Mouse (Mus musculus) embryonic facial prominence, embryonic 15.5 days (tissue): ENCODE results near the gene Spata13. TPM values are rescaled to one million over a fixed set of nuclear protein-coding genes. Genes with fewer than 3 reads are reported as not detected.

ENCODE experiments used
- ATAC-seq: fragments of 200-750 bp; cut with Nextera tagmentation; 2 replicates; pipeline ENCODE4 v1.8.0; 2017; ENCODE audit warnings: low read depth, moderate TSS enrichment; ENCODE audit not compliant: insufficient number of reproducible peaks, low FRiP score, low TSS enrichment
- H3K27ac ChIP-seq: fragments of 300-500 bp; sonication (generic); replicated peaks from 2 replicates; pipeline ENCODE4 v1.5.1; 2015; ENCODE audit warnings: mild to moderate bottlenecking, inconsistent platforms
- H3K27me3 ChIP-seq: fragments of 300-500 bp; sonication (generic); 2 replicates; pipeline ENCODE4 v1.6.1; 2015; ENCODE audit warnings: inconsistent platforms
- H3K36me3 ChIP-seq: fragments of 300-500 bp; sonication (generic); 2 replicates; pipeline ENCODE4 v1.6.1; 2015; ENCODE audit warnings: mild to moderate bottlenecking, inconsistent platforms
- H3K4me1 ChIP-seq: fragments of 300-500 bp; sonication (generic); 2 replicates; pipeline ENCODE4 v1.6.1; 2015; ENCODE audit warnings: inconsistent platforms
- H3K4me2 ChIP-seq: fragments of 300-500 bp; sonication (generic); replicated peaks from 2 replicates; pipeline ENCODE4 v1.6.1; 2015; ENCODE audit warnings: mild to moderate bottlenecking, inconsistent platforms
- H3K4me3 ChIP-seq: fragments of 300-500 bp; sonication (generic); replicated peaks from 2 replicates; pipeline ENCODE4 v1.5.1; 2015; ENCODE audit warnings: mild to moderate bottlenecking, inconsistent platforms
- H3K9ac ChIP-seq: fragments of 300-500 bp; sonication (generic); 2 replicates; pipeline ENCODE4 v1.6.1; 2015; ENCODE audit warnings: inconsistent platforms
- H3K9me3 ChIP-seq: fragments of 300-500 bp; sonication (generic); replicated peaks from 2 replicates; pipeline ENCODE4 v1.6.1; 2016; ENCODE audit warnings: inconsistent platforms
- WGBS: fragments of 180-500 bp; shearing (Covaris S2); methylation state at CpG from one replicate; pipeline ENCODE4 v1.1.7; 2015; 5-methylcytosine and 5-hydroxymethylcytosine counted together
- polyA plus RNA-seq: library from polyadenylated mRNA; unstranded; fragments of >200 nt; fragmentation: Nextera tagmentation; extraction: Ambion mirVana; gene quantifications from 2 replicates; pipeline ENCODE4 v1.2.1, GENCODE M21; 2015

Spata13 gene
- polyA plus RNA-seq, 1 experiment from 2014 or later = 16.1 TPM

- H3K27me3 ChIP-seq = no peaks in the 10 kb centered on the region
- ATAC-seq = no peak
- no peak overlapping the region for H3K27ac ChIP-seq
- H3K4me1 ChIP-seq = no peaks in the 10 kb centered on the region
- no peak overlapping the region for H3K4me3 ChIP-seq
- H3K9me3 ChIP-seq = no peaks in the 10 kb centered on the region
- H3K9ac ChIP-seq = no peak overlapping the region
- H3K36me3 ChIP-seq = no peaks in the 10 kb centered on the region
- 78% methylated on average over 10 of the region's 10 CpGs for WGBS
- H3K4me2 ChIP-seq = no peak overlapping the region
Observed at GRCm38 (mm10) chr14:60698980-60699379, 65.2 kb downstream of the Spata13 start.

- WGBS = 80% methylated on average over 10 of the region's 10 CpGs
- Histone ChIP-seq H3K4me3 (no peak overlapping the region), H3K4me2 (no peak overlapping the region), H3K9me3 (no peaks in the 10 kb centered on the region), H3K9ac (no peak overlapping the region), H3K36me3 (no peaks in the 10 kb centered on the region), H3K4me1 (peaks cover 13% of the 10 kb centered on the region), H3K27me3 (no peaks in the 10 kb centered on the region), H3K27ac (no peak overlapping the region)
- no peak for ATAC-seq
Observed at GRCm38 (mm10) chr14:60702377-60703140, 68.8 kb downstream of the Spata13 start.

GRCm38 (mm10) chr14:60704510-60704909 lies 70.7 kb downstream of the Spata13 start:
- no peaks in the 10 kb centered on the region for H3K9me3 ChIP-seq
- H3K4me1 ChIP-seq = peaks cover 24% of the 10 kb centered on the region
- 72% methylated on average over 6 of the region's 6 CpGs for WGBS
- H3K9ac ChIP-seq = no peak overlapping the region
- ATAC-seq = no peak
- peak overlapping the region; percentile 55 for H3K27ac ChIP-seq
- no peak overlapping the region for H3K4me2 ChIP-seq
- H3K4me3 ChIP-seq = no peak overlapping the region
- H3K36me3 ChIP-seq = no peaks in the 10 kb centered on the region
- H3K27me3 ChIP-seq = no peaks in the 10 kb centered on the region

GRCm38 (mm10) chr14:60704961-60705360 lies 71.2 kb downstream of the Spata13 start:
- no peak overlapping the region for H3K4me3 ChIP-seq
- no peaks in the 10 kb centered on the region for H3K27me3 ChIP-seq
- peak; percentile 65; the same call in 1 of the 2 replicates for ATAC-seq
- H3K27ac ChIP-seq = peak overlapping the region; percentile 55; the same call in 1 of the 2 replicates
- no peaks in the 10 kb centered on the region for H3K36me3 ChIP-seq
- peaks cover 24% of the 10 kb centered on the region for H3K4me1 ChIP-seq
- no peak overlapping the region for H3K9ac ChIP-seq
- no peak overlapping the region for H3K4me2 ChIP-seq
- H3K9me3 ChIP-seq = no peaks in the 10 kb centered on the region
- WGBS = 37% methylated on average over 3 of the region's 3 CpGs

GRCm38 (mm10) chr14:60709192-60709591 lies 75.4 kb downstream of the Spata13 start:
- H3K4me2 ChIP-seq = no peak overlapping the region
- WGBS = 41% methylated on average over 11 of the region's 11 CpGs
- peaks cover 24% of the 10 kb centered on the region for H3K4me1 ChIP-seq
- no peak overlapping the region for H3K4me3 ChIP-seq
- no peaks in the 10 kb centered on the region for H3K36me3 ChIP-seq
- H3K9me3 ChIP-seq = no peaks in the 10 kb centered on the region
- no peaks in the 10 kb centered on the region for H3K27me3 ChIP-seq
- no peak overlapping the region for H3K27ac ChIP-seq
- no peak overlapping the region for H3K9ac ChIP-seq
- ATAC-seq = no peak

GRCm38 (mm10) chr14:60709749-60710148 lies 75.9 kb downstream of the Spata13 start:
- no peak overlapping the region for H3K4me3 ChIP-seq
- 84% methylated on average over 8 of the region's 8 CpGs for WGBS
- H3K36me3 ChIP-seq = no peaks in the 10 kb centered on the region
- no peak overlapping the region for H3K9ac ChIP-seq
- no peak for ATAC-seq
- H3K4me2 ChIP-seq = no peak overlapping the region
- H3K4me1 ChIP-seq = peaks cover 20% of the 10 kb centered on the region
- H3K27ac ChIP-seq = no peak overlapping the region
- H3K27me3 ChIP-seq = no peaks in the 10 kb centered on the region
- H3K9me3 ChIP-seq = no peaks in the 10 kb centered on the region

- Histone ChIP-seq H3K4me3 (no peak overlapping the region), H3K9ac (no peak overlapping the region), H3K27ac (no peak overlapping the region), H3K27me3 (no peaks in the 10 kb centered on the region), H3K9me3 (no peaks in the 10 kb centered on the region), H3K4me1 (peaks cover 11% of the 10 kb centered on the region; the same call in 1 of the 2 replicates), H3K4me2 (no peak overlapping the region), H3K36me3 (no peaks in the 10 kb centered on the region)
- ATAC-seq = no peak
- 88% methylated on average over 5 of the region's 5 CpGs for WGBS
Observed at GRCm38 (mm10) chr14:60711161-60711560, 77.4 kb downstream of the Spata13 start.

GRCm38 (mm10) chr14:60711590-60712288 lies 77.9 kb downstream of the Spata13 start:
- H3K36me3 ChIP-seq = no peaks in the 10 kb centered on the region
- H3K9me3 ChIP-seq = no peaks in the 10 kb centered on the region
- WGBS = 83% methylated on average over 6 of the region's 6 CpGs
- H3K4me1 ChIP-seq = peaks cover 11% of the 10 kb centered on the region; the same call in 1 of the 2 replicates
- no peak overlapping the region for H3K27ac ChIP-seq
- no peak overlapping the region for H3K9ac ChIP-seq
- H3K4me2 ChIP-seq = no peak overlapping the region
- H3K27me3 ChIP-seq = no peaks in the 10 kb centered on the region
- no peak overlapping the region for H3K4me3 ChIP-seq
- ATAC-seq = no peak

GRCm38 (mm10) chr14:60712289-60712830 lies 78.6 kb downstream of the Spata13 start:
- Histone ChIP-seq H3K9ac (no peak overlapping the region), H3K27me3 (no peaks in the 10 kb centered on the region), H3K4me1 (peaks cover 11% of the 10 kb centered on the region; the same call in 1 of the 2 replicates), H3K4me2 (no peak overlapping the region), H3K9me3 (no peaks in the 10 kb centered on the region), H3K27ac (no peak overlapping the region), H3K4me3 (no peak overlapping the region), H3K36me3 (no peaks in the 10 kb centered on the region)
- ATAC-seq = no peak
- 75% methylated on average over 11 of the region's 11 CpGs for WGBS

- Histone ChIP-seq H3K27me3 (no peaks in the 10 kb centered on the region), H3K4me3 (no peak overlapping the region), H3K4me2 (no peak overlapping the region), H3K9me3 (no peaks in the 10 kb centered on the region), H3K36me3 (no peaks in the 10 kb centered on the region), H3K27ac (no peak overlapping the region), H3K9ac (no peak overlapping the region), H3K4me1 (no peaks in the 10 kb centered on the region)
- WGBS = 62% methylated on average over 5 of the region's 5 CpGs
- ATAC-seq = no peak
Observed at GRCm38 (mm10) chr14:60715686-60716085, 81.9 kb downstream of the Spata13 start.

- Histone ChIP-seq H3K9me3 (no peaks in the 10 kb centered on the region), H3K36me3 (no peaks in the 10 kb centered on the region), H3K27ac (no peak overlapping the region), H3K4me3 (no peak overlapping the region), H3K9ac (no peak overlapping the region), H3K4me1 (peaks cover 21% of the 10 kb centered on the region), H3K4me2 (no peak overlapping the region), H3K27me3 (no peaks in the 10 kb centered on the region)
- peak; percentile 49; the same call in 1 of the 2 replicates for ATAC-seq
- 21% methylated on average over 8 of the region's 8 CpGs for WGBS
Observed at GRCm38 (mm10) chr14:60721304-60721703, 87.5 kb downstream of the Spata13 start.
